Mouse (Mus musculus) kidney, embryonic 16.5 days (tissue): ENCODE results near the gene Ankrd63. TPM values are rescaled to one million over a fixed set of nuclear protein-coding genes. Genes with fewer than 3 reads are reported as not detected.

ENCODE experiments used
- polyA plus RNA-seq: library from polyadenylated mRNA; unstranded; fragments of >200 nt; fragmentation: Nextera tagmentation; extraction: Ambion mirVana; gene quantifications from 2 replicates; pipeline ENCODE4 v1.2.1, GENCODE M21; 2015

The Ankrd63 gene
- polyA plus RNA-seq, 1 experiment from 2014 or later: 0.25 TPM

Other genes with a start within 250 kb of the Ankrd63 start
- gene Srp14, start 224.3 kb downstream of the Ankrd63 start, polyA plus RNA-seq: 216 and 231 TPM in 2 replicates
- gene Bmf, start 154.3 kb downstream of the Ankrd63 start, polyA plus RNA-seq: 7.6 and 9.9 TPM in 2 replicates
- 102 and 112 TPM in 2 replicates for gene Bub1b, start 105.8 kb downstream of the Ankrd63 start, polyA plus RNA-seq
- 0.60 and 1.4 TPM in 2 replicates for gene Pak6, start 40.7 kb downstream of the Ankrd63 start, polyA plus RNA-seq
- 1.4 and 1.7 TPM in 2 replicates for gene Plcb2, start 24.5 kb upstream of the Ankrd63 start, polyA plus RNA-seq
- gene Inafm2, start 41.8 kb upstream of the Ankrd63 start, polyA plus RNA-seq: 15.2 and 16.3 TPM in 2 replicates
- 1.3 and 1.4 TPM in 2 replicates for gene Ccdc9b, start 58.7 kb upstream of the Ankrd63 start, polyA plus RNA-seq
- gene Phgr1, start 68.8 kb upstream of the Ankrd63 start, polyA plus RNA-seq: not detected in 2 replicates
- 0.46 and 0.81 TPM in 2 replicates for gene Disp2, start 75.8 kb upstream of the Ankrd63 start, polyA plus RNA-seq
- 113 and 119 TPM in 2 replicates for gene Knstrn, start 110.0 kb upstream of the Ankrd63 start, polyA plus RNA-seq
- gene Ivd, start 158.0 kb upstream of the Ankrd63 start, polyA plus RNA-seq: 91.0 and 91.1 TPM in 2 replicates
- gene Bahd1, start 196.4 kb upstream of the Ankrd63 start, polyA plus RNA-seq: 3.1 and 3.5 TPM in 2 replicates
- gene Chst14, start 222.5 kb upstream of the Ankrd63 start, polyA plus RNA-seq: 26.8 and 28.6 TPM in 2 replicates